Mouse (Mus musculus) gastrocnemius, adult 18-20 months (tissue): ENCODE results near the gene 5430419D17Rik. TPM values are rescaled to one million over a fixed set of nuclear protein-coding genes. Genes with fewer than 3 reads are reported as not detected.

Experiments
- DNase-seq: peaks from one replicate; pipeline ENCODE4 v3.0.0; 2021; ENCODE audit warnings: low spot score
- total RNA-seq, 2 experiments: library from RNA; stranded (reverse); gene quantifications; 2 replicates each; pipeline ENCODE4 v1.2.3; 2021

Gene 5430419D17Rik
- total RNA-seq, 2 experiments from 2014 or later: not detected

- DNase-seq: no peak
Observed at GRCm38 (mm10) chr7:131314493-131314892, 140.3 kb downstream of the 5430419D17Rik start.

DNA sequence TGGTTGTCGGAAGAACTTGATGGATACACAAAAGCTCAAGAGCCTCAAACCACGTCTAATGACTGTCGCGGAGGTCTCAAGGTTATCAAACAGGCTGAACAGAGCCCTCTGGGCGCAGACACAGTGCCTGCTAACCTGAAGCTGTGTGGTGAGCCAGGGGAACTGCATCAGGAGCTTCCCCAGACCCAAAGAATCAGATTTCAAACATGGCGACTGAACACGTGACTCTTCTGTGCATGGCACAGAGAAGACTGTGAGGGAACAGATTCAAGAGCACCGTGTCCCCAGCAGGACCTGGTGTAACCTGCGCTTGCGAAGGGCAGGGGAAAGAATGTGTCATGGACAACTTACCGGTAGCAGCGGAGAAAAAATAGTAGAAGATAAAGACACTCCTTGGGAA, 143.4 kb downstream of the 5430419D17Rik start:
- DNase-seq: no peak

DNA sequence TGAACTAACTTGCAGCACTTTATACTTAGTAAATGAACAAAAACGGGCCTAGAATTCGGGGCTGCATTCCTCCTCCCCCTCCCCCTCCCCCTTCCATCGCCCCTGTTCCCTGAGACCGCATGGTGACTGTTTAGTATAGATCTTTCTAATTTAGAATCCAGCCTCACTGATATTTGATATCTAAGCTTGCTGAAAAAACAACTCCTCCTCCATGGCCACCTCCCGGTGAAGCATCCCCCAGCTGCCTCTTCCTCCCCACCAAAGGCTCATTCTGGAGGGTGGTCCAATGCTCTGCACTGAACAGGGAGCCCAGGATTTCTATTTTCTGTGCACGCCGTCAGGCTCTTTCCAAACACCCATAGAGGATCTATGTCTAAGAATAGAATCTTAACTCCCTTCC, 144.1 kb downstream of the 5430419D17Rik start:
- no peak for DNase-seq

DNA sequence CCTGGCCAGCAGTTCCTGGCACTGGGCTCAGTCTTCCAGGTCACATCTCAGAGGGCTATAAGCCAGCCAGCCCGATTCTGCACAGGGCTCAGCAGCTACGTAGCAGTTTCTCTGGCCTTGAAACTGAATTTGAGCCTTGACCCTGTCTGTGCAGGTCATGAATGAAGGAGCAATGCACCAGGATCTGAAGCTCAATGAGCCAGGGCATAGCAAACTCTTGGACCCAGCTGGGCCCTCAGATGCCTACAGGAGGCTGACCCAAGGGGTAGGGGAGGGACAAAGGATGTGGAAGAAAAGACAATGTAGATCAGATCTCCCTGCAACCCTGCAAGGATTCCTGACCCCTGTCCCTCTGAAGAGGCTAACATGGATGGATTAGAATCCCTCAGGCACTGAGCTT, 148.0 kb downstream of the 5430419D17Rik start, which contains the start of gene Cuzd1:
Gene Cuzd1, minus strand, starts transcription at position 101 of the 400 bp plus-strand sequence.
- DNase-seq: peak; percentile 22

DNA sequence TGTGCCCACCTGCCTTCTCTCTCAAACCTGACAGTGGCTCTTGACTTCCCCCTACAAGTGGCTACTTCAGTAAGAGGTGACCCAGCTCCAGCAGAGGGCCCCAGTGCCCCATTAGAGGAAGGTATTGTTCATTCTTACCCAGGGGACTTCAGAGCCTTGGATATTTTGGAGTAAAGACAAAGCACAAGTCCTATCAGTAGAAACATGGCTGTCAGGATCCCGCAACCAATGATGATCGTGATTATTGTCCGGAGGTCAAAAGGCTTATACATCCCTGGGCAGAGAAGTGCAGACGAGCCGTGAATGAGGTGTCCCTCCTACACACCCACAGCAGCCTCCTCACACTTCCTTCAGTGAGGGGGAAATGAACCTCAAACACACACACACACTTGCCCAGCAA, 152.9 kb downstream of the 5430419D17Rik start:
- no peak for DNase-seq

DNA sequence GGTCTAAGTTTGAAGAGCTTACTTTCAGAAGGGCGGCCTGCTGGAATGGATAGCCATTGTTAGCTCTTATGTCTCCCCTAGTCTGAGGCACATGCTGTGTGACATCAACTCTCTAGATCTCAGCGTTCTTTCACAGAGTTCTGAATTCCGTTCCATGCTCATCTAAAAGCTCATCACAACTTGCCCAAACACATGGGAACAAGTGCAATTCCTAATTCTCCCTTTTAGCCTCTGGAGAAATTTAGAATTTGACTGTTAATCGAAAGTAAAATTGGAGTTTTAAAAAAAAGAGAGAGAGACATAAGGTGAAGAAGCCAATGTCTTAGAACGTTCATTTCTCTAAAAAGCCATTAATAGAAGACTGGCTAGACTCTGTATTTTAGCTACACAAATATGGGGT, 155.2 kb downstream of the 5430419D17Rik start, which contains the start of gene Fam24b:
Gene Fam24b, minus strand, starts transcription at position 101 of the 400 bp plus-strand sequence.
- DNase-seq: no peak

GRCm38 (mm10) chr7:131331688-131332087, 157.5 kb downstream of the 5430419D17Rik start:
- DNase-seq: no peak

DNA sequence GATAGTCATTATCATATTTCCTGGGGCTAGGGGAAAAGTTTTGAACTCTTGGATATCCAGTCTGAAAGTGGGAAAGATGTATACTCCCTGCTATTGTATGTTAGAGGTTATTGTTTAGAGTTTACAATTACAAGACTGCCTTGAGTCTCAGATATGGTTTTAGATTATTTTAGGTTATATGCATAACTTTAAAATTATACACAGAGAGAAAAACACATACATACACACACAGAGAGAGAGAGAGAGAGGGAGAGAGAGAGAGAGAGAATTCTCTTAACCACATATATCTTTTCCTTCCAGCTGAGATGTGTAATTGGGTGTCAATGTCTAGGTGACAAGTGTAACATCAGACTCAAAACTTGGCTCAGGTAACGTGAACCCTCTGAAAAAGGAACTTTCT, 159.4 kb downstream of the 5430419D17Rik start, which contains the start of gene Fam24a:
Gene Fam24a, plus strand, starts transcription at position 301 of the 400 bp plus-strand sequence.
- no peak for DNase-seq

- DNase-seq: no peak
Observed at GRCm38 (mm10) chr7:131337502-131338068, 163.4 kb downstream of the 5430419D17Rik start.

DNA sequence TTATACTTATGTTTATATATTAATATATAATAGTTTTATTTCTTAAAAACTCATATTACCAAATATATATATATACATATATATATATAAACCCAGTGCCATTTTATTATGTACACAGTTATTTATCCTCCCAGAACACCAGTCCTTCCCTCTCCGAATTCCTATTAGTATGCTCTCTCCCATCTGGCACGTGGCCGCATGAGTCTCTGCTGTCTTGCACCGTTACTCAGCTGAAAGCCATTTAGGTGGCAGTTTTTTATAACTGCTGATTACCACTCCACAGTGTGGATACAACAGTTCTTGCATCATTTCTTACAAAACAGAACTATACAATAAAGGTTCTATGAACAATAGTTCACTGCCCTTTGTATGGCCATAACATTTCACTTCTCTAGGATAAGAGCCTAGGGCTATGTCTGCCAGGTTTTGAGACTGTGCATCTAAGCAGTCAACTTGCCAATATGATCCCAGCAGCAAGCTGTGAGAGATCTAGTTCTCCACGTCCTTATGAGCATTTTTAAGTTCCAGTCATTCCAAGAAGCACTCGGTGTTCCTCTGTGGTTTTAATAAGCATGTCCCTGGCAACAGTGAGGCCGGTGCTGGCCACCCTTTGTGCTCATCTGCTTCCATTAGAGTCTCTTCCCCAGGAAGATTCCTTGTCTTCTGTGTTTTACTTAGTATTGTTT, 171.8 kb downstream of the 5430419D17Rik start:
- peak; percentile 41 for DNase-seq

Other genes with a start within 250 kb of the 5430419D17Rik start
- gene Htra1, start 238.3 kb upstream of the 5430419D17Rik start, total RNA-seq: 10 to 100 TPM; 34.2 to 42.4 TPM
- gene Dmbt1, start 142.3 kb upstream of the 5430419D17Rik start, total RNA-seq: not detected
- gene 4933402N03Rik, start 28.1 kb upstream of the 5430419D17Rik start, total RNA-seq: not detected
- under 1 TPM; 0.81 to 0.91 TPM for gene Cuzd1, start 147.9 kb downstream of the 5430419D17Rik start, total RNA-seq
- gene Fam24b, start 155.1 kb downstream of the 5430419D17Rik start, total RNA-seq: not detected
- not detected for gene Fam24a, start 159.5 kb downstream of the 5430419D17Rik start, total RNA-seq
- gene 2310057M21Rik, start 188.4 kb downstream of the 5430419D17Rik start, total RNA-seq: 10 to 100 TPM; 18.6 to 31.3 TPM
- gene Pstk, start 196.7 kb downstream of the 5430419D17Rik start, total RNA-seq: 10 to 100 TPM; 37.8 to 43.5 TPM
- 10 to 100 TPM; 31.8 to 33.3 TPM for gene Ikzf5, start 236.1 kb downstream of the 5430419D17Rik start, total RNA-seq
- 100 to 1,000 TPM; 158 to 191 TPM for gene Acadsb, start 236.2 kb downstream of the 5430419D17Rik start, total RNA-seq